Mouse (Mus musculus) megakaryocyte, embryonic 14.5 days (primary cell): Measurements from ENCODE around the gene Zfp64.

Experiments
- FLI1 ChIP-seq: IDR thresholded peaks from 2 replicates; pipeline ENCODE4 v1.6.1; 2012; ENCODE audit warnings: low read length, inconsistent platforms, mixed read lengths
- GATA1 ChIP-seq: IDR thresholded peaks from 3 replicates; pipeline ENCODE4 v1.6.1; 2012; ENCODE audit warnings: mixed read lengths, low read length, inconsistent platforms, borderline replicate concordance

GRCm38 (mm10) chr2:168860032-168860691 is 95.2 kb downstream of the Zfp64 start:
- no peak for TF ChIP-seq GATA1
- no peak for TF ChIP-seq FLI1
